Mouse (Mus musculus) G1E (cell line): ENCODE measurements around the gene Rpap3. TPM values are rescaled to one million over a fixed set of nuclear protein-coding genes. Genes with fewer than 3 reads are reported as not detected.
"Not testable (repeated sequence)": the region's sequence is repeated elsewhere in the genome, so short reads cannot be mapped to it uniquely, and the experiment has no call there.

ENCODE experiments used
- ATAC-seq: 2 replicates; pipeline ENCODE4 v1.8.0; 2016; ENCODE audit warnings: mild to moderate bottlenecking; ENCODE audit not compliant: insufficient number of reproducible peaks, poor library complexity, low FRiP score, severe bottlenecking; ENCODE audit errors: extremely low read depth
- DNase-seq: peaks from one replicate; pipeline ENCODE4 v3.0.0; 2012; ENCODE audit warnings: low spot score
- H3K27me3 ChIP-seq: 2 replicates; pipeline ENCODE4 v1.6.1; 2012; ENCODE audit warnings: mild to moderate bottlenecking, low read length, inconsistent platforms; ENCODE audit not compliant: insufficient read depth
- H3K36me3 ChIP-seq: replicated peaks from 2 replicates; pipeline ENCODE3; 2012; ENCODE audit warnings: mild to moderate bottlenecking, inconsistent platforms
- H3K4me1 ChIP-seq: 2 replicates; pipeline ENCODE4 v1.6.1; 2012; ENCODE audit warnings: low read depth, low read length, inconsistent platforms, mixed read lengths; ENCODE audit not compliant: insufficient read depth
- H3K4me3 ChIP-seq: 2 replicates; pipeline ENCODE4 v1.5.1; 2012; ENCODE audit warnings: low read depth, mild to moderate bottlenecking, inconsistent platforms, low read length, moderate library complexity, mixed read lengths
- H3K9me3 ChIP-seq: replicated peaks from 2 replicates; pipeline ENCODE4 v1.6.1; 2012; ENCODE audit warnings: inconsistent platforms
- CTCF ChIP-seq: IDR thresholded peaks from 2 replicates; pipeline ENCODE4 v1.5.1; 2012; ENCODE audit warnings: low read depth, low read length, inconsistent platforms, mixed read lengths
- GATA1 ChIP-seq: IDR thresholded peaks from 2 replicates; pipeline ENCODE4 v1.6.1; 2012; ENCODE audit warnings: borderline replicate concordance, low read length, inconsistent platforms, mixed read lengths
- GATA2 ChIP-seq: IDR thresholded peaks from 2 replicates; pipeline ENCODE4 v1.6.1; 2012; ENCODE audit warnings: low read depth, low read length, inconsistent platforms, borderline replicate concordance
- POLR2AphosphoS5 ChIP-seq: IDR thresholded peaks from 2 replicates; pipeline ENCODE4 v1.6.1; 2012; ENCODE audit warnings: low read depth, low read length, inconsistent platforms; ENCODE audit not compliant: insufficient replicate concordance
- TAL1 ChIP-seq: conservative IDR thresholded peaks from 2 replicates; pipeline ENCODE4 v1.6.1; 2012; ENCODE audit warnings: low read depth, low read length, inconsistent platforms, mixed read lengths
- polyA plus RNA-seq: library from polyadenylated mRNA; stranded (reverse); fragments of >175 nt; gene quantifications from 2 replicates; pipeline ENCODE4 v1.2.3, GENCODE M21; 2012
- total RNA-seq, 2 experiments: library from RNA; stranded (forward) in 1 of 2; stranded (reverse) in 1 of 2; fragments of 200-1000 nt in 1 of 2; fragments of >200 nt in 1 of 2; fragmentation: Nextera tagmentation in 1 of 2; gene quantifications; 2 replicates each; pipeline ENCODE4 v1.2.3; 2014 to 2017

The Rpap3 gene
- total and polyA plus RNA-seq, 3 experiments = 19.8 to 37.8 (median 21.6) TPM

DNA sequence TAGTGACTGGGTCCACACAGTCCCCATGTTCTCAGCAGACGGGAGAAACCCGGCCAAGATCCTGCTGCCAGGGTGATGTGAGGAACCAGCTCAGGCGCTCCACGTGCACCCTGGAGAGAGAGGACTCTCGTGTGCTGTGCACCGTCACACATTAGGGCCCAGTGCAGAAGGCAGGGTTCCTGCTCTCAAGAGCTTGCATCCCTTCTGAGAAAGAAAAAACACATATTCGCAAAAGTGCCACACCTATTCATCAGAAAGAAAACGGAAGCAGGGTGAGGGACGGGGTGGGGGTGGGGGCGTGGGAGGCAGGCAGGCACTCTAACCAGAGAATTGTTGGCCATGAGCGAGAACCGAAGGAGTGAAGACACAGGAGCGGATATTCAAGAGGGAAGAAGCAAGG, 29.7 kb downstream of the Rpap3 start:
- H3K4me3 ChIP-seq = no peak overlapping the region
- no peaks in the 10 kb centered on the region for H3K27me3 ChIP-seq
- peaks cover 80% of the 10 kb centered on the region for H3K36me3 ChIP-seq
- no peak for DNase-seq
- H3K4me1 ChIP-seq = no peaks in the 10 kb centered on the region
- ATAC-seq = no peak
- no peaks in the 10 kb centered on the region for H3K9me3 ChIP-seq
- no peak for TF ChIP-seq TAL1
- no peak for TF ChIP-seq POLR2AphosphoS5
- no peak for TF ChIP-seq GATA1
- no peak for TF ChIP-seq GATA2
- TF ChIP-seq CTCF = no peak

DNA sequence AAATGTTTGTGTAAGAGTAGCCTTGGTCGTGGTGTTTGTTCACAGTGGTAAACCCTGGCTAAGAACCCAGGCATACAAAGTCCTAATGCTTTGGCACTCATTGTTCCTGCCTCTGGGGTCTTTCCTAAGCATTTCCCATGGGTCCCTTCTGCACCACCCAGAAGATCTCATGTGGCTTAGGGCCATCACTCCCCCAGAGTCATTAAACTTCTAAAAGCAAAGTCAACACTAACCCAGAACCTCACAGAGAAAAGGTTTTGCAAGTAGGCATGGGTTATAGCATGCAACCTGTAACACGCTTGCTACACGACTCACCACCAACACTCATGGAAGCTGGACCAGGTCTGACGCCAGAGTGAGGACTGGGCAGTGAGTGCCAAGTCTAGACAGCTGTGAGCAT, 31.2 kb downstream of the Rpap3 start:
- H3K4me3 ChIP-seq = no peak overlapping the region
- DNase-seq = no peak
- no peak for ATAC-seq
- no peaks in the 10 kb centered on the region for H3K4me1 ChIP-seq
- no peaks in the 10 kb centered on the region for H3K9me3 ChIP-seq
- no peaks in the 10 kb centered on the region for H3K27me3 ChIP-seq
- TF ChIP-seq GATA2 (no peak), TAL1 (no peak), CTCF (no peak), GATA1 (no peak), POLR2AphosphoS5 (no peak)
- H3K36me3 ChIP-seq = peaks cover 67% of the 10 kb centered on the region

DNA sequence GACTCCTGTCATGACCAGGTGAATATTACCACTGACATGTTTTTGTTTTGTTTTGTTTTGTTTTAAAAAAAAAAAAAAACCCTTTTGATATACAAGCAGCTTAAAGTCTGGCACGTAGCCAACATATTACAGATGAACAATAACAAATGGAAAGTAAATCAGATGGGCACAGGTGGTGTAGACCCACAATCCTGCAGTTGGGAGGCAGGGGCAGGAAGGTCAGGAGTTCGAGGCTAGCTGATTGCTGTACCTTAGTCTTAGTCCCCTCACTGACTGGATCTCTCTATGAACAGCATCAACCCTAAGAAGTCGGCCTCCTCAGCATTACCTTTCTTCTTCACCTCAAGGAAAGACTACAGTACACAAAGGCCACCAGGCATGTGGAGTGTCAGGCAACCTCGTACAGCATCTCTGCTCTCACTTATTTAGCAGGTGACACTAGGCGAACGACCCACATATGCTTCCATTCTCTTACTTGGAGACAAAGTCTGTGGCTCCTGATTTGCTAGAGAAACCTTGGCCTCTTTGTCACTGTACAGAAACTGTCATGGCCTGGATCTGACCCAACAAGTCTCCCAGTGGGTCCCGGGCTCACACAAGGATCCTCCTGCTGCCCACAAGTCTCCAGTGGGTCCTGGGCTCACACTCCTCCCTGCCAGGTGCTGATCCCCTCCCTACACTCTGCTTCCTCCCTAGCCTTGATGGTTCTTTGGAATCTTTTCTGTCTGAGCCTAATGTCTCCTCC, 32.2 kb downstream of the Rpap3 start:
- Histone ChIP-seq H3K27me3 (no peaks in the 10 kb centered on the region), H3K4me1 (0 out of 2 replicates have a peak, but pooled peaks cover 2% of the 10 kb centered on the region), H3K4me3 (no peak overlapping the region), H3K36me3 (peaks cover 60% of the 10 kb centered on the region), H3K9me3 (no peaks in the 10 kb centered on the region)
- TF ChIP-seq TAL1 (no peak), GATA1 (no peak), CTCF (no peak), GATA2 (no peak), POLR2AphosphoS5 (no peak)
- DNase-seq (no peak), ATAC-seq (no peak)

DNA sequence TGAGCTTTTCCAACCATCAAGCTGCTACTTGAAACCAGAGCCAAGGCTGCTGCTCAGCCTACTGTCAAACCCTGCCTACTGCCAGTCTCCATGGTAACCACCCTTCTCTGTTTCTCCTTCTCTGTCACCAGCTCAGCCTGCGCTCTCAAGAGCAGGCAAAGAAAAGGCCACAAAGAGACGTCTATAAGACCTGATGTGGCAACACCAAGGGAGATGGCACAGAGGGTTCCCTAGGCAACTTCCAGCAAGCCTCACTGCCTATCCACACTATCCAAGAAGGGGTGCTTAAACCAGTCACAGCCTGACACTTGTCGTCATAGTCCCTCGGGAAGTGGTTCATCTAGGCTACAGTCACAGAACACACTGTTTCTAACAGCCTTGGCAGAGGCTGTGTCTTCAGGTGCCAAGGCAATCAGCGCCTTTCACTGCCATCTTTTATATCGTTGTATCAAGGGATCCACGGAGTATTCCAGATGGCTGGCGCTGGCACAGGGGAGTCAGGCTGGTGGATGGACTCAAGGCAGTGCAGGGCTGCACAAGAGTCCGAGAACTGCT, 33.3 kb downstream of the Rpap3 start:
- Histone ChIP-seq H3K4me1 (peaks cover 11% of the 10 kb centered on the region; the same call in 1 of the 2 replicates), H3K36me3 (peaks cover 48% of the 10 kb centered on the region), H3K27me3 (no peaks in the 10 kb centered on the region), H3K4me3 (no peak overlapping the region), H3K9me3 (no peaks in the 10 kb centered on the region)
- ATAC-seq (no peak), DNase-seq (no peak)
- TF ChIP-seq TAL1 = no peak
- no peak for TF ChIP-seq CTCF
- no peak for TF ChIP-seq GATA1
- no peak for TF ChIP-seq GATA2
- no peak for TF ChIP-seq POLR2AphosphoS5

DNA sequence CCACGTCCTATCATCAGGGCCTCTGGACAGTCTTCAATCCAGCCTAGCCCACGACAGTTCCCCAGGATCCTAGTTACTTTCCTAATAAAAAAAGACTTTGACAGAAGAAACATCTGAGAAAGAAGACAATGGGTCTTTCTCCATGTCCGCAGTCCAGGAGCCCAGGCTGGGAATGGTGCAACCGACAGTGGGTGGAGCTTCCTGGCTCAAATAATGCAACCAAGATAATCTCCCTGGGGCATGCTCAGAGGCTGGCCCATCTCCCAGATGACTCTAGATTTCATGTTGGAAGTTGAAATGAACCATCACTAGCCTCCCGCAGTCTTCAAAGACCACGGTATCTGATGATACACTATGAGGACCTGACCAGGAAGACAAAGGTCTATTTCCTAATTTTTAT, 35.1 kb downstream of the Rpap3 start:
- no peak for ATAC-seq
- DNase-seq = no peak
- TF ChIP-seq POLR2AphosphoS5 = no peak
- TF ChIP-seq GATA1 = no peak
- no peak for TF ChIP-seq GATA2
- TF ChIP-seq TAL1 = no peak
- TF ChIP-seq CTCF = no peak
- Histone ChIP-seq H3K36me3 (peaks cover 31% of the 10 kb centered on the region), H3K9me3 (no peaks in the 10 kb centered on the region), H3K4me3 (no peak overlapping the region), H3K27me3 (peaks cover 2% of the 10 kb centered on the region; the same call in 1 of the 2 replicates), H3K4me1 (peaks cover 11% of the 10 kb centered on the region; the same call in 1 of the 2 replicates)

DNA sequence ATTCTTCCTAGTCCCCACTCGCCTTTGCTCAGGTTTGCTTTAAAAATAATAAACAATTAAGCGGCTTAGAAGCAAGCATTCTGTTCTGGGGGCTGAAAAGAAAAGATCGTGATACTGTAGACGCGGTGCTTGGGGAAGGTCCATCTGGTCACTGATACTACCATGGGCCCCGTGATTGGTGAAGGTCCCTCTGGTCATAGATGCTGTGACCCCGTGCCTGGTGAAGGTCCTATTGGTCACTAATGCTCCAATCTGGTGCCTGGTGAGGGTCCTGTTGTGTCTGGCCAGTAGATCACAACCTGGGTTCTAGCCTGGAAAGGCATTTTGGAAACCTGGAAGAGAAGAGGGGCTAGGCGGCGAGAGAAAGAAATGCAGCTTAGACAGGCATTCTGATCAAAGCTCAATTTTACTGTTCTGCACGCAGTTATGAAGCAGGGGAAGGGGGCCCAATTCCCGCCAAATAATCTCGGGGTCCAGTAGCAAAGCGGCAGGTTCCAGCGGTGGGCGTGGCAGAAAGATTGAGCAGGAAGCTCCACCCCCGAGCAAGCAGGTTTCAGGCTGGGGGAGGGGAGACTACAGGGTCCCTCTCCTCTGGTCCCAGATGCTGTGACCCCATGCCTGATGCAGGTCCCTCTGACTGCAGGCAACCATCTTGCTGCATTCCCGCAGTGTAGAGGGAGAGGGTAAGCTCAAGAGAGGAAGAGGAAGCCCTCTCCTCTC, 37.3 kb downstream of the Rpap3 start:
- not testable (repeated sequence) for ATAC-seq, H3K4me3 ChIP-seq, H3K27me3 ChIP-seq, H3K9me3 ChIP-seq, DNase-seq
- H3K4me1 ChIP-seq = peaks cover 21% of the 10 kb centered on the region
- peaks cover 12% of the 10 kb centered on the region for H3K36me3 ChIP-seq
